Mouse (Mus musculus): ENCODE measurements around the gene Art4. TPM values are rescaled to one million over a fixed set of nuclear protein-coding genes. Genes with fewer than 3 reads are reported as not detected.
A peak's percentile ranks its signal among the peaks of the same experiment; 100 is the strongest.

Gene Art4
- polyA plus RNA-seq, 1 experiment from 2014 or later, result 10.6 TPM

- H3K27me3 ChIP-seq (ENCODE audit: insufficient read depth, low read length), result no peaks in the 10 kb centered on the region
- peak overlapping the region; percentile 97 for H3K27ac ChIP-seq (ENCODE audit: low read depth)
- ATAC-seq, result peak; percentile 66
- DNase-seq, result no peak
- no peaks in the 10 kb centered on the region for H3K36me3 ChIP-seq (replicated peaks; ENCODE audit: insufficient read depth, low read length)
- TF ChIP-seq CTCF (IDR thresholded peaks at IDR 0.05; ENCODE audit: low read depth), result no peak
- TF ChIP-seq EP300 (IDR thresholded peaks at IDR 0.05; ENCODE audit: low read depth), result no peak; the same call in 1 of the 2 replicates
- WGBS (ENCODE audit: insufficient replicate concordance), result 9% methylated on average over 11 of the region's 11 CpGs
- H3K4me3 ChIP-seq (ENCODE audit: low read depth, low read length), result peak overlapping the region; percentile 63
- no peaks in the 10 kb centered on the region for H3K9me3 ChIP-seq (ENCODE audit: low read length)
- peak overlapping the region; percentile 78 for H3K9ac ChIP-seq (replicated peaks)
- H3K4me2 ChIP-seq (ENCODE audit: low read depth, low read length), result peak overlapping the region; percentile 67
- H3K4me1 ChIP-seq (ENCODE audit: insufficient read depth), result peaks cover 20% of the 10 kb centered on the region
Measured at GRCm38 (mm10) chr6:136857873-136858260, 334 bp upstream of the Art4 start.

DNA sequence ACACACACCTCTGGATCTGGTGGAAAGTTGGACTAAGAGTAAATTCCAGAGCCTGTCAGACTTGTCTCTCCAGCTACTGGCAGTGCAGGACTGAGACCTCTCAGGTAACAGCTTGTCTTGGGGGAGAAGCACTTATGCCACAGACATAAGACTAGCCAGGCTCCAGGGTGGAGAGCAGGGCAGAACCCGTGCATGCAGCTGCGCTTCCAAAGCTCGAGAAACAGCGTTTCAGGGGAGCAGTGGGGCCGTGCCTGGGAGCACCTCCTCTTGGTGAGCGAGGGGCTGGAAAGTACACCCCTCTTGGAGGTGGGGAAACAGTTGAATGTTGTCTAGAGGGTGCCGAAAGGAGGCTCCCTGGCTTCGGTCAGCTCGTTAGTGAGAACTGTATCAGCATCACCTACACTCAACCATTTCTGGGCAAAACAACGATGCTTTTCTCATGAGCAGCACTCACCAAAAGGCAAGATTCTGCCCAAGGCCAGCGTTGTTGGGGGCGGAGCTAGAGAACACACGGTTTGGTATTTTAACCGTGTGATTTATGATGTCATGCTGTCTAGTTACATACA, 1.4 kb downstream of the Art4 start:
- TF ChIP-seq CTCF (IDR thresholded peaks at IDR 0.05; ENCODE audit: low read depth) (no peak), EP300 (IDR thresholded peaks at IDR 0.05; ENCODE audit: low read depth) (no peak)
- no peaks in the 10 kb centered on the region for H3K9me3 ChIP-seq (ENCODE audit: low read length)
- H3K27ac ChIP-seq (ENCODE audit: low read depth), result peak overlapping the region; percentile 97
- DNase-seq, result peak; percentile 63
- peak; percentile 12; the same call in 1 of the 2 replicates for ATAC-seq
- H3K36me3 ChIP-seq (replicated peaks; ENCODE audit: insufficient read depth, low read length), result peaks cover 5% of the 10 kb centered on the region; the same call in 1 of the 2 replicates
- 25% methylated on average over 14 of the region's 14 CpGs for WGBS (ENCODE audit: insufficient replicate concordance)
- H3K4me3 ChIP-seq (ENCODE audit: low read depth, low read length), result peak overlapping the region; percentile 63
- peaks cover 23% of the 10 kb centered on the region for H3K4me1 ChIP-seq (ENCODE audit: insufficient read depth)
- H3K27me3 ChIP-seq (ENCODE audit: insufficient read depth, low read length), result no peaks in the 10 kb centered on the region
- H3K9ac ChIP-seq (replicated peaks), result peak overlapping the region; percentile 78
- peak overlapping the region; percentile 67 for H3K4me2 ChIP-seq (ENCODE audit: low read depth, low read length)

- H3K4me1 ChIP-seq (ENCODE audit: insufficient read depth), result peaks cover 29% of the 10 kb centered on the region
- no peak for TF ChIP-seq CTCF (IDR thresholded peaks at IDR 0.05; ENCODE audit: low read depth)
- no peak for TF ChIP-seq EP300 (IDR thresholded peaks at IDR 0.05; ENCODE audit: low read depth)
- H3K27me3 ChIP-seq (ENCODE audit: insufficient read depth, low read length), result no peaks in the 10 kb centered on the region
- H3K9me3 ChIP-seq (ENCODE audit: low read length), result no peaks in the 10 kb centered on the region
- no peak for ATAC-seq
- peaks cover 6% of the 10 kb centered on the region; the same call in 1 of the 2 replicates for H3K36me3 ChIP-seq (replicated peaks; ENCODE audit: insufficient read depth, low read length)
- peak overlapping the region; percentile 67 for H3K4me2 ChIP-seq (ENCODE audit: low read depth, low read length)
- H3K27ac ChIP-seq (ENCODE audit: low read depth), result peak overlapping the region; percentile 97; the same call in 1 of the 2 replicates
- H3K4me3 ChIP-seq (ENCODE audit: low read depth, low read length), result peak overlapping the region; percentile 63
- peak overlapping the region; percentile 36 for H3K9ac ChIP-seq (replicated peaks)
- DNase-seq, result no peak
- 40% methylated on average over 2 of the region's 2 CpGs for WGBS (ENCODE audit: insufficient replicate concordance)
Measured at GRCm38 (mm10) chr6:136855183-136855582, 2.4 kb downstream of the Art4 start.

- peak overlapping the region; percentile 34 for H3K27ac ChIP-seq (ENCODE audit: low read depth)
- no peaks in the 10 kb centered on the region for H3K27me3 ChIP-seq (ENCODE audit: insufficient read depth, low read length)
- DNase-seq, result no peak
- no peaks in the 10 kb centered on the region for H3K9me3 ChIP-seq (ENCODE audit: low read length)
- H3K4me1 ChIP-seq (ENCODE audit: insufficient read depth), result peaks cover 33% of the 10 kb centered on the region
- H3K9ac ChIP-seq (replicated peaks), result peak overlapping the region; percentile 36
- WGBS (ENCODE audit: insufficient replicate concordance), result 41% methylated on average over 11 of the region's 11 CpGs
- H3K36me3 ChIP-seq (replicated peaks; ENCODE audit: insufficient read depth, low read length), result peaks cover 10% of the 10 kb centered on the region; the same call in 1 of the 2 replicates
- TF ChIP-seq CTCF (IDR thresholded peaks at IDR 0.05; ENCODE audit: low read depth), result no peak
- ATAC-seq, result no peak
- peak overlapping the region; percentile 63 for H3K4me3 ChIP-seq (ENCODE audit: low read depth, low read length)
- peak overlapping the region; percentile 67 for H3K4me2 ChIP-seq (ENCODE audit: low read depth, low read length)
Measured at GRCm38 (mm10) chr6:136854361-136854781, 3.2 kb downstream of the Art4 start.

DNA sequence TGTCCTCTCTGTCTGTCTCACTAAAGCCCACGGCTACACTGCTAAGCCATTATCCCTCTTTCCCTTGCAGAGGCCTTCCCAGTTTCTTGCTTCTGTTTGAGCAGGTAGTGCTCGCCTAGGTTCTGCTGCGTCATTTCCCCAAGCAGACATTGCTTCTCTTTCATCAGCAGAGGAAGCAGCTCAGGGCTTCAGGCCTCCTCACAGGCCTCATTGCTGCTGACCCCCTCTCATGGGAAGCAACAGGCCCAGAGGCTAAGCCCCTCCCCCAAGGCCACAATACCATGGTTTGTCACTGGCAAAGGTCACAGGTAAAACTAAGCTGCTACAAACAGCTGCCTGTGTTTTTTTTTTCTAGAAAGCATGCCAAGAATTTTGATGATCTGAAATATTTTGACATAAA, 4.8 kb downstream of the Art4 start:
- ATAC-seq, result no peak
- no peak for TF ChIP-seq EP300 (IDR thresholded peaks at IDR 0.05; ENCODE audit: low read depth)
- no peak for TF ChIP-seq CTCF (IDR thresholded peaks at IDR 0.05; ENCODE audit: low read depth)
- Histone ChIP-seq H3K36me3 (replicated peaks; ENCODE audit: insufficient read depth, low read length) (peaks cover 21% of the 10 kb centered on the region), H3K27ac (ENCODE audit: low read depth) (peak overlapping the region; percentile 31; the same call in 1 of the 2 replicates), H3K4me2 (ENCODE audit: low read depth, low read length) (peak overlapping the region; percentile 39), H3K4me3 (ENCODE audit: low read depth, low read length) (no peak overlapping the region), H3K27me3 (ENCODE audit: insufficient read depth, low read length) (no peaks in the 10 kb centered on the region), H3K9ac (replicated peaks) (no peak overlapping the region), H3K9me3 (ENCODE audit: low read length) (no peaks in the 10 kb centered on the region), H3K4me1 (ENCODE audit: insufficient read depth) (peaks cover 29% of the 10 kb centered on the region)
- no peak for DNase-seq
- 51% methylated on average over 3 of the region's 3 CpGs for WGBS (ENCODE audit: insufficient replicate concordance)

DNA sequence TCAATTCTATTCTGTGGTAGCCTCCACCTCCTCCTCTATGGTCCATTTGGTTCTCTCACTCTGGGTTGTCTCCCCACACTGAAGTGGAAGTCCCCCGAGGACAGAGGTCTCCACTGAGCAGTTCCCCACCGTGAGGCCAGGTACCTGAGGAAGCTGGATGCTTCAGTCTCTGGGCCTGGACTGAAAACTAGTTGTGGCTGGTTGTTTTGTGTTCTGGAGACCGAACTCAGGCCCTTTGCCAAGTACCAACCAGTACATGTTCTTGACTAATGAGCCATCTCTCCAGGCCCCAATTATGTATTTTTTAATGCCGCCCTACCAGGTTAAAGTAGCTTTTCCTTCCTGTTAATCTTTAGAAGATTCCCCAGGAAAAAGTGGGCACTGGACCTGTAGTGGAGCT, 5.2 kb downstream of the Art4 start:
- TF ChIP-seq CTCF (IDR thresholded peaks at IDR 0.05; ENCODE audit: low read depth) (no peak), EP300 (IDR thresholded peaks at IDR 0.05; ENCODE audit: low read depth) (no peak)
- DNase-seq (no peak), ATAC-seq (no peak)
- Histone ChIP-seq H3K4me3 (ENCODE audit: low read depth, low read length) (no peak overlapping the region), H3K9ac (replicated peaks) (no peak overlapping the region), H3K4me2 (ENCODE audit: low read depth, low read length) (0 out of 2 replicates have a peak overlapping the region, but pooled peaks have one; percentile 39), H3K27ac (ENCODE audit: low read depth) (peak overlapping the region; percentile 31; the same call in 1 of the 2 replicates), H3K27me3 (ENCODE audit: insufficient read depth, low read length) (no peaks in the 10 kb centered on the region), H3K4me1 (ENCODE audit: insufficient read depth) (peaks cover 25% of the 10 kb centered on the region), H3K9me3 (ENCODE audit: low read length) (no peaks in the 10 kb centered on the region), H3K36me3 (replicated peaks; ENCODE audit: insufficient read depth, low read length) (peaks cover 22% of the 10 kb centered on the region)
- WGBS (ENCODE audit: insufficient replicate concordance), result 68% methylated on average over 4 of the region's 4 CpGs
